Mouse (Mus musculus) midbrain, embryonic 14.5 days (tissue): ENCODE measurements around the gene Zc3h18. TPM values are rescaled to one million over a fixed set of nuclear protein-coding genes. Genes with fewer than 3 reads are reported as not detected.

Experiments
- ATAC-seq: fragments of 200-750 bp; cut with Nextera tagmentation; 2 replicates; pipeline ENCODE4 v1.8.0; 2017; ENCODE audit warnings: moderate number of reproducible peaks, moderate library complexity; ENCODE audit not compliant: low FRiP score, low TSS enrichment
- DNase-seq: peaks from one replicate; pipeline ENCODE4 v3.0.0-alpha.2; 2015
- H3K27ac ChIP-seq: fragments of 300-500 bp; sonication (generic); replicated peaks from 2 replicates; pipeline ENCODE4 v1.5.1; 2014; ENCODE audit warnings: mild to moderate bottlenecking, low read depth, low read length, moderate library complexity
- H3K27me3 ChIP-seq: fragments of 300-500 bp; sonication (generic); 2 replicates; pipeline ENCODE4 v1.6.1; 2014; ENCODE audit warnings: low read length, control low read depth, mixed read lengths; ENCODE audit not compliant: control insufficient read depth, insufficient read depth
- H3K36me3 ChIP-seq: fragments of 300-500 bp; sonication (generic); 2 replicates; pipeline ENCODE4 v1.6.1; 2014; ENCODE audit warnings: low read length, control low read depth; ENCODE audit not compliant: control insufficient read depth, insufficient read depth
- H3K4me1 ChIP-seq: fragments of 300-500 bp; sonication (generic); 2 replicates; pipeline ENCODE4 v1.6.1; 2014; ENCODE audit warnings: mild to moderate bottlenecking, antibody characterized with exemption, low read length, control low read depth; ENCODE audit not compliant: control insufficient read depth, insufficient read depth
- H3K4me2 ChIP-seq: fragments of 300-500 bp; sonication (generic); 2 replicates; pipeline ENCODE4 v1.6.1; 2014; ENCODE audit warnings: mild to moderate bottlenecking, low read length, moderate library complexity
- H3K4me3 ChIP-seq: fragments of 300-500 bp; sonication (generic); replicated peaks from 2 replicates; pipeline ENCODE4 v1.5.1; 2014; ENCODE audit warnings: low read depth, low read length
- H3K9ac ChIP-seq: fragments of 300-500 bp; sonication (generic); replicated peaks from 2 replicates; pipeline ENCODE4 v1.6.1; 2014; ENCODE audit warnings: mild to moderate bottlenecking, low read length, moderate library complexity
- H3K9me3 ChIP-seq: fragments of 300-500 bp; sonication (generic); 2 replicates; pipeline ENCODE4 v1.6.1; 2016; ENCODE audit warnings: low read length, control low read depth, mixed read lengths; ENCODE audit not compliant: control insufficient read depth
- WGBS: fragments of 180-500 bp; shearing (Covaris S2); extraction: QIAGEN DNeasy Blood & Tissue Kit; methylation state at CpG from one replicate; pipeline ENCODE4 v1.1.7; 2014; 5-methylcytosine and 5-hydroxymethylcytosine counted together
- polyA plus RNA-seq: library from polyadenylated mRNA; unstranded; fragments of >200 nt; fragmentation: Nextera tagmentation; extraction: Ambion mirVana; gene quantifications from 2 replicates; pipeline ENCODE4 v1.2.1, GENCODE M21; 2014

Gene Zc3h18
- polyA plus RNA-seq, 1 experiment from 2014 or later = 27.9 TPM

GRCm38 (mm10) chr8:122343341-122343740 lies 33.1 kb upstream of the Zc3h18 start:
- H3K27me3 ChIP-seq = peaks cover 17% of the 10 kb centered on the region
- no peak for ATAC-seq

GRCm38 (mm10) chr8:122343758-122344157 lies 32.7 kb upstream of the Zc3h18 start:
- WGBS = 0% methylated on average over 14 of the region's 14 CpGs
- peak overlapping the region; percentile 49 for H3K4me2 ChIP-seq
- DNase-seq (peak; percentile 63), ATAC-seq (no peak)
- H3K36me3 ChIP-seq = no peaks in the 10 kb centered on the region
- peaks cover 20% of the 10 kb centered on the region for H3K4me1 ChIP-seq
- no peak overlapping the region; the same call in 1 of the 2 replicates for H3K9ac ChIP-seq
- H3K27me3 ChIP-seq = peaks cover 14% of the 10 kb centered on the region
- no peak overlapping the region for H3K27ac ChIP-seq
- no peaks in the 10 kb centered on the region for H3K9me3 ChIP-seq
- H3K4me3 ChIP-seq = 0 out of 2 replicates have a peak overlapping the region, but pooled peaks have one; percentile 16

More at GRCm38 (mm10) chr8:122343341-122343740, 33.1 kb upstream of the Zc3h18 start:
- Histone ChIP-seq H3K36me3 (no peaks in the 10 kb centered on the region), H3K4me1 (peaks cover 20% of the 10 kb centered on the region), H3K4me2 (peak overlapping the region; percentile 49), H3K9ac (no peak overlapping the region), H3K27ac (no peak overlapping the region), H3K9me3 (no peaks in the 10 kb centered on the region), H3K4me3 (0 out of 2 replicates have a peak overlapping the region, but pooled peaks have one; percentile 16)
- 3% methylated on average over 11 of the region's 11 CpGs for WGBS
- DNase-seq = no peak

GRCm38 (mm10) chr8:122344219-122344618 lies 32.2 kb upstream of the Zc3h18 start:
- H3K4me1 ChIP-seq = peaks cover 20% of the 10 kb centered on the region
- H3K9ac ChIP-seq = no peak overlapping the region; the same call in 1 of the 2 replicates
- DNase-seq = no peak
- WGBS = 5% methylated on average over 2 of the region's 5 CpGs
- H3K36me3 ChIP-seq = no peaks in the 10 kb centered on the region
- no peak overlapping the region for H3K27ac ChIP-seq
- H3K4me3 ChIP-seq = no peak overlapping the region
- no peak for ATAC-seq
- no peak overlapping the region for H3K4me2 ChIP-seq
- no peaks in the 10 kb centered on the region for H3K9me3 ChIP-seq
- peaks cover 12% of the 10 kb centered on the region for H3K27me3 ChIP-seq

GRCm38 (mm10) chr8:122345181-122346095 lies 31.0 kb upstream of the Zc3h18 start:
- H3K4me2 ChIP-seq = no peak overlapping the region
- H3K4me1 ChIP-seq = peaks cover 27% of the 10 kb centered on the region
- H3K27me3 ChIP-seq = peaks cover 10% of the 10 kb centered on the region; the same call in 1 of the 2 replicates
- no peak overlapping the region for H3K9ac ChIP-seq
- ATAC-seq (no peak), DNase-seq (no peak)
- no peaks in the 10 kb centered on the region for H3K36me3 ChIP-seq
- H3K4me3 ChIP-seq = no peak overlapping the region
- WGBS = 54% methylated on average over 12 of the region's 12 CpGs
- no peaks in the 10 kb centered on the region for H3K9me3 ChIP-seq
- H3K27ac ChIP-seq = no peak overlapping the region

- WGBS = 68% methylated on average over 5 of the region's 5 CpGs
- Histone ChIP-seq H3K4me2 (no peak overlapping the region), H3K9ac (no peak overlapping the region), H3K27ac (no peak overlapping the region), H3K27me3 (no peaks in the 10 kb centered on the region; the same call in 1 of the 2 replicates), H3K4me3 (no peak overlapping the region), H3K4me1 (peaks cover 32% of the 10 kb centered on the region), H3K36me3 (no peaks in the 10 kb centered on the region), H3K9me3 (no peaks in the 10 kb centered on the region)
- ATAC-seq (no peak), DNase-seq (peak; percentile 64)
Measured at GRCm38 (mm10) chr8:122347811-122348552, 28.4 kb upstream of the Zc3h18 start.

- Histone ChIP-seq H3K27ac (peak overlapping the region; percentile 42), H3K4me1 (peaks cover 18% of the 10 kb centered on the region), H3K36me3 (no peaks in the 10 kb centered on the region), H3K4me3 (no peak overlapping the region), H3K4me2 (no peak overlapping the region), H3K9me3 (no peaks in the 10 kb centered on the region), H3K9ac (no peak overlapping the region; the same call in 1 of the 2 replicates), H3K27me3 (no peaks in the 10 kb centered on the region)
- DNase-seq = no peak
- no peak for ATAC-seq
- WGBS = 42% methylated on average over 15 of the region's 15 CpGs
Measured at GRCm38 (mm10) chr8:122349357-122350297, 26.8 kb upstream of the Zc3h18 start.

- Histone ChIP-seq H3K4me3 (no peak overlapping the region), H3K9ac (no peak overlapping the region), H3K27ac (no peak overlapping the region; the same call in 1 of the 2 replicates), H3K27me3 (no peaks in the 10 kb centered on the region), H3K4me1 (peaks cover 15% of the 10 kb centered on the region), H3K4me2 (no peak overlapping the region), H3K9me3 (no peaks in the 10 kb centered on the region), H3K36me3 (no peaks in the 10 kb centered on the region)
- WGBS = 14% methylated on average over 11 of the region's 11 CpGs
- peak; percentile 59 for DNase-seq
- ATAC-seq = peak; percentile 53; the same call in 1 of the 2 replicates
Measured at GRCm38 (mm10) chr8:122350309-122351089, 25.9 kb upstream of the Zc3h18 start.
